Mouse (Mus musculus) kidney, embryonic 16.5 days (tissue): ENCODE measurements at regions not wholly inside any gene's neighbourhood (a gene's known extent, or its start where the extent isn't known, plus 50 kb on each side); places are given as distances from the start of the nearest gene placed in this dataset.

ENCODE experiments used
- ATAC-seq: fragments of 200-750 bp; cut with Nextera tagmentation; 2 replicates; pipeline ENCODE4 v1.8.0; 2017; ENCODE audit warnings: moderate TSS enrichment; ENCODE audit not compliant: low FRiP score, low TSS enrichment
- H3K27ac ChIP-seq: fragments of 300-500 bp; sonication (generic); 2 replicates; pipeline ENCODE4 v1.5.1; 2014; ENCODE audit warnings: low read length
- H3K27me3 ChIP-seq: fragments of 300-500 bp; sonication (generic); 2 replicates; pipeline ENCODE4 v1.6.1; 2014; ENCODE audit warnings: low read length, control low read depth, mixed read lengths; ENCODE audit not compliant: insufficient read depth
- H3K36me3 ChIP-seq: fragments of 300-500 bp; sonication (generic); 2 replicates; pipeline ENCODE4 v1.6.1; 2014; ENCODE audit warnings: low read length, control low read depth, mixed read lengths; ENCODE audit not compliant: insufficient read depth
- H3K4me1 ChIP-seq: fragments of 300-500 bp; sonication (generic); 2 replicates; pipeline ENCODE4 v1.6.1; 2014; ENCODE audit warnings: low read length, control low read depth, mixed read lengths; ENCODE audit not compliant: insufficient read depth
- H3K4me2 ChIP-seq: fragments of 300-500 bp; sonication (generic); replicated peaks from 2 replicates; pipeline ENCODE4 v1.6.1; 2014; ENCODE audit warnings: low read depth, low read length
- H3K4me3 ChIP-seq: fragments of 300-500 bp; sonication (generic); 2 replicates; pipeline ENCODE4 v1.5.1; 2014; ENCODE audit warnings: mild to moderate bottlenecking, low read length
- H3K9ac ChIP-seq: fragments of 300-500 bp; sonication (generic); replicated peaks from 2 replicates; pipeline ENCODE4 v1.6.1; 2014; ENCODE audit warnings: low read length
- H3K9me3 ChIP-seq: fragments of 300-500 bp; sonication (generic); 2 replicates; pipeline ENCODE4 v1.6.1; 2016; ENCODE audit warnings: low read length, control low read depth
- WGBS: fragments of 180-500 bp; shearing (Covaris S2); extraction: QIAGEN DNeasy Blood & Tissue Kit; methylation state at CpG from one replicate; pipeline ENCODE4 v1.1.7; 2014; 5-methylcytosine and 5-hydroxymethylcytosine counted together

- no peak overlapping the region for H3K27ac ChIP-seq
- H3K9ac ChIP-seq, result no peak overlapping the region
- H3K9me3 ChIP-seq, result no peaks in the 10 kb centered on the region
- no peaks in the 10 kb centered on the region for H3K27me3 ChIP-seq
- H3K4me2 ChIP-seq, result no peak overlapping the region
- peaks cover 10% of the 10 kb centered on the region for H3K4me1 ChIP-seq
- ATAC-seq, result no peak
- no peaks in the 10 kb centered on the region for H3K36me3 ChIP-seq
- whole genome bisulfite sequencing, result 49% methylated on average over 8 of the region's 8 CpGs
- H3K4me3 ChIP-seq, result no peak overlapping the region
Measured at GRCm38 (mm10) chr2:75356691-75357375, 302.2 kb upstream of the Hnrnpa3 start.

DNA sequence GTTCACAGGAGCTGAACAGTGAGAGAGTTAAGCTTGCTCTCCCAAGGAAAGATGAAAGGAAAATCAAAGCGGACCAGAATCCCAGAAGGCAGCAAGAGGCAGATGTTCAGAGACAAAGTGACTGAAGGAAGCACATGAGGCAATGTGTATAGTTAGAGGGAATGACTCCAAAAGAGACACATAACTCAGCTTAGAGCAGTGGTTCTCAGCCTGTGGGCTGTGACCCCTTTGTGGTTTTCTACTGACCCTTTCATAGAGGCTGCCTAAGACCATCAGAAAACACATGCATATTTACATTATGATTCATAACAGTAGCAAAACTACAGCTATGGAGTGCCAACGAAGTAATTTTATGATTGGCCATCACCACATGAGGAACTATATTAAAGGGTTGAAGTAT lies 301.5 kb upstream of the Hnrnpa3 start:
- no peaks in the 10 kb centered on the region for H3K27me3 ChIP-seq
- H3K27ac ChIP-seq, result no peak overlapping the region
- no peak overlapping the region for H3K4me2 ChIP-seq
- ATAC-seq, result no peak
- WGBS, result 69% methylated on average over 2 of the region's 2 CpGs
- H3K36me3 ChIP-seq, result no peaks in the 10 kb centered on the region
- no peak overlapping the region for H3K9ac ChIP-seq
- no peaks in the 10 kb centered on the region for H3K9me3 ChIP-seq
- H3K4me1 ChIP-seq, result peaks cover 10% of the 10 kb centered on the region
- no peak overlapping the region for H3K4me3 ChIP-seq

DNA sequence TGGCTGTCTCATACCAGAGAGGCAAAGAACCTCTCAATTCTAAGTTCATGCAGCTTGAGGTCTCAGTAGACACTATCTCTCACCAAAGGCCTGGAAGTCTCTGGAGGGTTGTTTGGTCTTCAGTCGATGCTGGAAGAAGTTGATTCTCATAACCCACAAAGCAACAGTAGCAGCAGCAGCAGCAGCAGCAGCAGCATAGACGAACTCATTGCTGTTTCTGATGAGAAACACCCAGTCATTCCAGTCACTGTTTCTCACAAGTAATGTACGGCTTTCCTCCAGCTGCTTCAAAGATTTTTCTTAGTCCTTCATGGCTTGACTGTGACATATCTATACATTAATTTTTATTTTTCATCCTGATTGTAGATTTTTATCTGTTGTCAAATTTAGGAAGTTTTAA lies 298.1 kb upstream of the Hnrnpa3 start:
- 87% methylated on average over 3 of the region's 3 CpGs for WGBS
- no peak for ATAC-seq
- H3K4me1 ChIP-seq, result peaks cover 8% of the 10 kb centered on the region
- H3K4me3 ChIP-seq, result no peak overlapping the region
- no peaks in the 10 kb centered on the region for H3K36me3 ChIP-seq
- H3K9ac ChIP-seq, result no peak overlapping the region
- no peaks in the 10 kb centered on the region for H3K27me3 ChIP-seq
- no peak overlapping the region for H3K27ac ChIP-seq
- H3K9me3 ChIP-seq, result no peaks in the 10 kb centered on the region
- H3K4me2 ChIP-seq, result no peak overlapping the region

GRCm38 (mm10) chr2:75376666-75377065 lies 282.4 kb upstream of the Hnrnpa3 start:
- H3K27ac ChIP-seq, result no peak overlapping the region
- no peak overlapping the region for H3K4me3 ChIP-seq
- H3K27me3 ChIP-seq, result no peaks in the 10 kb centered on the region
- ATAC-seq, result no peak
- H3K4me1 ChIP-seq, result peaks cover 1% of the 10 kb centered on the region; the same call in 1 of the 2 replicates
- no peaks in the 10 kb centered on the region for H3K36me3 ChIP-seq
- WGBS, result 80% methylated on average over 5 of the region's 5 CpGs
- H3K4me2 ChIP-seq, result no peak overlapping the region
- H3K9ac ChIP-seq, result no peak overlapping the region
- H3K9me3 ChIP-seq, result no peaks in the 10 kb centered on the region

DNA sequence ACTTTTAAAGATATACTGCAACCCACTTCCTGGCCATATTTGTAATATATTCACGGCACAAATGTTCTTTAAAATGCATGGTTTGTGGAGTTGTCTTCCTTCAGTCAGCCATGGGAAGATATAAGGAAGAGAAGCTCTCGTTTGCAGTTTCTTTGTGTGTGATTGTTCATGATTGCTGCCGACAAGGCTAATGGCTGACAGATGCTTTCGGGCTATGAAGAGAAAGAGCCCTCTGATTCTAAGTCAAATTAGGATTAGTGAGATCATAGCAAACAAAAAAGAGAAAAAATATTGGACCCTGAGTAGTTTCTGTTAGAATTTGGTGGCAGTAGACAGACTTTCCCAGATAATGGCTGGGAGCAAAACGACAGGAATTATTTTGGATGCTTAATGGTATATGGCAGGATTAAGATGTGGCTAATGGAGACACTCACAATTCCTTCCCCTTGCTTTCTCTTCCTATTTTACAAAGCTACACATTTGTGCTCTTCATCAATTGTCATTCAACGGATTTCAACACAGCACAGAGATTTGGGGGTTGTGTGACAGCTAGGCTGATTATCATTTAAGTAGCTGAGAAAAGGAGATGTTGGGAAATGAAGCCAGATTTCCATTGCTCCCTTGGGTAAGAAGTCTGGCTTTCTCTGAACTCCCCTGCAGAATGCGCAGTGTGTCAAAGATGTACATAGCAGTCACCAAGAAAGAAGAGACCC lies 273.4 kb upstream of the Hnrnpa3 start:
- Histone ChIP-seq H3K27me3 (no peaks in the 10 kb centered on the region), H3K4me3 (no peak overlapping the region), H3K4me2 (no peak overlapping the region), H3K9ac (no peak overlapping the region), H3K27ac (no peak overlapping the region), H3K9me3 (no peaks in the 10 kb centered on the region), H3K4me1 (no peaks in the 10 kb centered on the region), H3K36me3 (no peaks in the 10 kb centered on the region)
- ATAC-seq, result no peak
- WGBS, result 50% methylated on average over 7 of the region's 7 CpGs

- 90% methylated on average over 3 of the region's 3 CpGs for WGBS
- H3K9me3 ChIP-seq, result no peaks in the 10 kb centered on the region
- no peaks in the 10 kb centered on the region for H3K36me3 ChIP-seq
- no peak for ATAC-seq
- H3K27me3 ChIP-seq, result no peaks in the 10 kb centered on the region
- no peak overlapping the region for H3K27ac ChIP-seq
- no peaks in the 10 kb centered on the region for H3K4me1 ChIP-seq
- H3K4me2 ChIP-seq, result no peak overlapping the region
- H3K4me3 ChIP-seq, result no peak overlapping the region
- H3K9ac ChIP-seq, result no peak overlapping the region
Measured at GRCm38 (mm10) chr2:75386636-75387035, 272.4 kb upstream of the Hnrnpa3 start.

- Histone ChIP-seq H3K9me3 (no peaks in the 10 kb centered on the region), H3K27me3 (no peaks in the 10 kb centered on the region), H3K4me1 (no peaks in the 10 kb centered on the region), H3K36me3 (no peaks in the 10 kb centered on the region), H3K4me2 (no peak overlapping the region), H3K9ac (no peak overlapping the region), H3K27ac (no peak overlapping the region), H3K4me3 (no peak overlapping the region)
- WGBS, result 92% methylated on average over 3 of the region's 3 CpGs
- ATAC-seq, result no peak
Measured at GRCm38 (mm10) chr2:75392041-75392440, 267.0 kb upstream of the Hnrnpa3 start.

GRCm38 (mm10) chr2:75394928-75395673 lies 264.0 kb upstream of the Hnrnpa3 start:
- H3K27me3 ChIP-seq, result no peaks in the 10 kb centered on the region
- no peak overlapping the region for H3K4me3 ChIP-seq
- no peaks in the 10 kb centered on the region for H3K9me3 ChIP-seq
- no peak overlapping the region for H3K9ac ChIP-seq
- no peak overlapping the region for H3K27ac ChIP-seq
- ATAC-seq, result no peak
- H3K4me2 ChIP-seq, result no peak overlapping the region
- no peaks in the 10 kb centered on the region for H3K4me1 ChIP-seq
- H3K36me3 ChIP-seq, result no peaks in the 10 kb centered on the region
- 71% methylated on average over 6 of the region's 6 CpGs for WGBS

- 87% methylated on average over 2 of the region's 2 CpGs for WGBS
- H3K4me2 ChIP-seq, result no peak overlapping the region
- no peak overlapping the region for H3K9ac ChIP-seq
- H3K4me1 ChIP-seq, result no peaks in the 10 kb centered on the region
- no peaks in the 10 kb centered on the region for H3K36me3 ChIP-seq
- no peaks in the 10 kb centered on the region for H3K27me3 ChIP-seq
- no peaks in the 10 kb centered on the region for H3K9me3 ChIP-seq
- no peak overlapping the region for H3K4me3 ChIP-seq
- no peak for ATAC-seq
- H3K27ac ChIP-seq, result no peak overlapping the region
Measured at GRCm38 (mm10) chr2:75396016-75396415, 263.0 kb upstream of the Hnrnpa3 start.
